Mouse (Mus musculus): ENCODE measurements around the gene Gzmk. TPM values are rescaled to one million over a fixed set of nuclear protein-coding genes. Genes with fewer than 3 reads are reported as not detected.

Gene Gzmk
- polyA plus RNA-seq, 1 experiment from 2014 or later, result not detected

DNA sequence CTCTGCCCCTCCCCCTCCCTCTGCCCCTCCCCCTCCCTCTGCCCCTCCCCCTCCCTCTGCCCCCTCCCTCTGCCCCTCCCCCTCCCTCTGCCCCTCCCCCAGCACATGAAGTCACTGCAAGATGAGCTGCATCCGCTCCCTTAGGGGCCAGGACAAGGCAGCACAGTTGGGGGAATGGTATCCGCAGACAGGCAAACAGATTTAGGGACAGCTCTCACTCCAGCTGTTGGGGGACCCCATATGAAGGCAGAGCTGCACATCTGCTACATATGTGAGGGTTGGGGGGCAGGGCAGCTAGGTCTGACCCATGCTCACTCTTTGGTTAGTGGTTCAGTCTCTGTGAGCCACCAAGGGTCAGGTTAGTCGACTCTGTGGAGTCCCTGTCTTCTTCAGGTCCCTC lies 26.4 kb downstream of the Gzmk start:
- no peak overlapping the region for H3K27ac ChIP-seq (ENCODE audit: low read depth, low read length)
- H3K4me1 ChIP-seq (replicated peaks; ENCODE audit: control insufficient read depth, insufficient read depth, low read length), result no peaks in the 10 kb centered on the region
- no peaks in the 10 kb centered on the region for H3K36me3 ChIP-seq (ENCODE audit: control insufficient read depth, insufficient read depth)
- no peak for TF ChIP-seq CTCF (IDR thresholded peaks at IDR 0.05; ENCODE audit: low read depth)
- no peak overlapping the region for H3K4me2 ChIP-seq (replicated peaks; ENCODE audit: low read depth)
- H3K9me3 ChIP-seq (ENCODE audit: control insufficient read depth), result no peaks in the 10 kb centered on the region
- H3K9ac ChIP-seq (ENCODE audit: low read depth, low read length), result no peak overlapping the region
- no peaks in the 10 kb centered on the region for H3K27me3 ChIP-seq (replicated peaks; ENCODE audit: control insufficient read depth, insufficient read depth, low read length)
- WGBS, result 78% methylated on average over 3 of the region's 3 CpGs
- no peak overlapping the region for H3K4me3 ChIP-seq (ENCODE audit: low read depth, low read length)
- ATAC-seq, result no peak

DNA sequence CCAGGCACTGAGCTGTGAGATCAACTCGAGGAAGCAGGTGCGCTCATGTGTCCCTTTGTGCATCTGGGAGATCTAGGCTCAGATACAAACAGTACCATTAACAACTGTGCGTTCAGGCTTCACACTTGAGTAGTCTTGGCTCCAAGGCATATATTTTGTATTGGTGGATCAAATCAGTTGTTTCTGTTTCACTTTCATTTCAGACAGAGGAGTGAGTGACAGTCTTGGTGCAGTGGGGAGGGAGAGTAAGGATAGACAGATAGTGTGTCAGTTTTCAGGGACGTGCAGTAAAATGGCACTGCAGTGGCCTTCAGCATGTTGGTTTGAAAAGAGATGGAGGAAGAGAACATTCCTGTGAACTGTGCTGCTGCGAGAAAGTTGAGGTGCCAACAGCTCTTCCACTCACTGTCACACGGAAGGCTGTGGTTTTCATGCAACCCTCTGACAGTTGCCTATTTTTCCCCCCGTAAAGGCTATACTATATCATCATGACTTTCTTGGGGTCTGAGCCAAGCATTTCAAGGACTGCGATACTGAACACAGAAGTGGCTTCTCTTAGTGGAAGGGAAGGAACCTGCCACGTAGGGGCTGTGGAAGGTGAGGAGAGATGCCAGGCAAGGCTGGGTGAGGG lies 27.7 kb downstream of the Gzmk start:
- Histone ChIP-seq H3K9ac (ENCODE audit: low read depth, low read length) (no peak overlapping the region), H3K4me1 (replicated peaks; ENCODE audit: control insufficient read depth, insufficient read depth, low read length) (no peaks in the 10 kb centered on the region), H3K27me3 (replicated peaks; ENCODE audit: control insufficient read depth, insufficient read depth, low read length) (no peaks in the 10 kb centered on the region), H3K27ac (ENCODE audit: low read depth, low read length) (no peak overlapping the region), H3K9me3 (ENCODE audit: control insufficient read depth) (no peaks in the 10 kb centered on the region), H3K4me2 (replicated peaks; ENCODE audit: low read depth) (no peak overlapping the region), H3K4me3 (ENCODE audit: low read depth, low read length) (no peak overlapping the region), H3K36me3 (ENCODE audit: control insufficient read depth, insufficient read depth) (no peaks in the 10 kb centered on the region)
- ATAC-seq, result no peak
- WGBS, result 84% methylated on average over 9 of the region's 9 CpGs
- no peak for TF ChIP-seq CTCF (IDR thresholded peaks at IDR 0.05; ENCODE audit: low read depth)

DNA sequence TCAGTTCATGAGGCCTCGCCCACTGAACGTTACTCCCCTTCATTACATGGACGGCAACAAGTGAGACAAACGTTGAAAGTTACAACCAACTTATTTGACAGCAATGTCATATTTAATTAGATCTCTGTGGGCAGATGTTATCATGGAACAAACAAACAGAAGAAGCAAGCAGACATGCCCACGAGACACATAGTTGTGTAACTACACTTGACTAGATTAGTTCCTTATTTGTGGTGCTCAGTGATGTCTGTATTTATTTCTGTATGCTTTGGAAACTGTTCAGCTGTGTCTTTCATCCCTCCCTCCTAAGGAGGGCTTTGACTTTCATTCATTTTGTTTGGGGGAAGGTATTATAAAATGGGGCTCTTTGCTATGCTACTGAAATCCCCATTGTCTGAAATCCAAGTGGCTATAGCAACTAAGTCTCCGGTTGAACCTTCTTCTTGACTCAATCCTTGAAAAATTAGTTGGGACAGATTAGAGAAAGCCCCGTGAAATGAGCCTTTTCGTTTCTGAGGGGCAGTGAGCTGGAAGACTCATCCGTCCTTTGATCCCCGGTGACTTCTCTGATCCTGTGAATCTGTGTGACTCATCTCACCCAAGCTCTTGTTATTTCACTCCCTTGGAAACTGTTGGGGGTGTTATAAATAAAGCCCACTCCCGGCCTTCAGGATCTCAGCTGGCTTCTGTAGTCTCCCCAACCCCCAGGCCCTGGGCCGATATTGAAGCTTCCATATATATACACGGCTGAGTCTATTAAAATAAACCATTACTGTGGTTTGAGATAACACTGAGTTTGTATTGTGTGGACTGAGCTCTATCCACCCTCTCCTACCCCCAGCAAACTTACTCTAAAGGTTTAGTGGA lies 28.7 kb downstream of the Gzmk start:
- H3K4me2 ChIP-seq (replicated peaks; ENCODE audit: low read depth), result no peak overlapping the region
- no peaks in the 10 kb centered on the region for H3K27me3 ChIP-seq (replicated peaks; ENCODE audit: control insufficient read depth, insufficient read depth, low read length)
- H3K27ac ChIP-seq (ENCODE audit: low read depth, low read length), result no peak overlapping the region
- no peaks in the 10 kb centered on the region for H3K9me3 ChIP-seq (ENCODE audit: control insufficient read depth)
- 72% methylated on average over 13 of the region's 13 CpGs for WGBS
- no peak overlapping the region for H3K4me3 ChIP-seq (ENCODE audit: low read depth, low read length)
- no peak overlapping the region for H3K9ac ChIP-seq (ENCODE audit: low read depth, low read length)
- H3K36me3 ChIP-seq (ENCODE audit: control insufficient read depth, insufficient read depth), result no peaks in the 10 kb centered on the region
- ATAC-seq, result no peak
- no peaks in the 10 kb centered on the region for H3K4me1 ChIP-seq (replicated peaks; ENCODE audit: control insufficient read depth, insufficient read depth, low read length)
- TF ChIP-seq CTCF (IDR thresholded peaks at IDR 0.05; ENCODE audit: low read depth), result no peak

DNA sequence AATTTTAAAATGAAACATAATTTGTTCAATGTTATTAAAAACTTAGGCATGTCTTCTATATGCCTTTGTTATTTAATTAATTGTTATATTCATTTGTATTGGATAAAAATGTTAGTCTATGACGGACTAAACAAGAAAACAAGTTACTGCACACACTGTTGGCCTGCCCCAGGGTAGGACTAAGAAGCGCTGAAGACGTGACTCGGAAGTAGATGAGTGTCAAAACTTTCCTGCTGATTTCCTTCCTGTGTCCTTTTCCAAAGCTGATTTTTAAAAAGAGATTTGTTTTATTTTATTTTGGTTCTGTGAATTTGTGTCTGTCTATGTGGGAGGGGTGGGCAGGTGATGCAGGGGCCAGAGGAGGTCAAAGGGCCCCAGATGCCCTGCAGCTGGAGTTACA lies 42.0 kb downstream of the Gzmk start:
- ATAC-seq, result no peak
- 87% methylated on average over 4 of the region's 4 CpGs for WGBS
- Histone ChIP-seq H3K27ac (ENCODE audit: low read depth, low read length) (no peak overlapping the region), H3K9ac (ENCODE audit: low read depth, low read length) (no peak overlapping the region), H3K4me2 (replicated peaks; ENCODE audit: low read depth) (no peak overlapping the region), H3K9me3 (ENCODE audit: control insufficient read depth) (no peaks in the 10 kb centered on the region), H3K4me1 (replicated peaks; ENCODE audit: control insufficient read depth, insufficient read depth, low read length) (no peaks in the 10 kb centered on the region), H3K27me3 (replicated peaks; ENCODE audit: control insufficient read depth, insufficient read depth, low read length) (no peaks in the 10 kb centered on the region), H3K36me3 (ENCODE audit: control insufficient read depth, insufficient read depth) (no peaks in the 10 kb centered on the region), H3K4me3 (ENCODE audit: low read depth, low read length) (no peak overlapping the region)
- no peak for TF ChIP-seq CTCF (IDR thresholded peaks at IDR 0.05; ENCODE audit: low read depth)

DNA sequence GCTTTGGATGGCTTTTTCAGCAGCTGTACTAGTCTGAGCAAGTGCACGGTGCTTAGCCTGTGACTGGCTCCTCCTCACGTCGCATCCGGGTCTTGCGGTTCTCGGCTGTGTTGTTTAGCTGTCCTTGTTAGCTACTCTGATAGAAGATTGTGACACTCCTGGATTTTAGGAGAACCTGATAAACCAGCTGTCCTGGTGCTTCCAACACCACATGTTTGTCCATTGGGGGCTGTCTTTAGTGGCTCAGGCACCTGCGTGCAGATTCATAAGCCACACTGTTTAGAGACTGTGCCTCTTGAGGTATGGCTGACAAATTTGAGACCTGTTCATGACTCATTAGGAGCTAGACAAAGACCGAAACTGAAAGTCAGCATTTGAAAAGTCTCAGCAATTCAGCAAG lies 42.4 kb downstream of the Gzmk start:
- ATAC-seq, result no peak
- Histone ChIP-seq H3K27ac (ENCODE audit: low read depth, low read length) (no peak overlapping the region), H3K4me2 (replicated peaks; ENCODE audit: low read depth) (no peak overlapping the region), H3K36me3 (ENCODE audit: control insufficient read depth, insufficient read depth) (no peaks in the 10 kb centered on the region), H3K4me3 (ENCODE audit: low read depth, low read length) (no peak overlapping the region), H3K27me3 (replicated peaks; ENCODE audit: control insufficient read depth, insufficient read depth, low read length) (no peaks in the 10 kb centered on the region), H3K9ac (ENCODE audit: low read depth, low read length) (no peak overlapping the region), H3K9me3 (ENCODE audit: control insufficient read depth) (no peaks in the 10 kb centered on the region), H3K4me1 (replicated peaks; ENCODE audit: control insufficient read depth, insufficient read depth, low read length) (no peaks in the 10 kb centered on the region)
- TF ChIP-seq CTCF (IDR thresholded peaks at IDR 0.05; ENCODE audit: low read depth), result no peak
- WGBS, result 83% methylated on average over 8 of the region's 8 CpGs

DNA sequence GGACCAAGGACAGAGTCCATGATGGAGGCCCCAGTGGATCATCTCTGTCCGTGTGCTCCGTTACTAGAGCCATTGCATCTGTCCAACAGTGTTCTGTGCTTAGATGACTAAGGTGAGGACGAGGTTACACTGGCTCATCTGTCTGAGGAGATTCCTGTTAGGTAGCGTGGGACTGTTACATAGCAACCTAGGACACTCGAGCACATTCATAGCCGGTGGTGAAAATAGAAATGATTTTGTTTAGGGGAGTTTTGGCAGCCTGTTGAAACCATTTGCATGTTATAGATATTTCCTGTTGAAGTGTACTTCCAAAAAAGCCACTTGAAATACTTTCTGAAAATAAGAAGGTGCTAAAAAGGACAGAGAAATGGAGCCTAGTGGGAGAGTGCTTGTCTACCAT lies 51.5 kb downstream of the Gzmk start:
- ATAC-seq, result no peak
- 76% methylated on average over 6 of the region's 6 CpGs for WGBS
- Histone ChIP-seq H3K4me3 (ENCODE audit: low read depth, low read length) (no peak overlapping the region), H3K9ac (ENCODE audit: low read depth, low read length) (no peak overlapping the region), H3K27me3 (replicated peaks; ENCODE audit: control insufficient read depth, insufficient read depth, low read length) (no peaks in the 10 kb centered on the region), H3K27ac (ENCODE audit: low read depth, low read length) (no peak overlapping the region), H3K36me3 (ENCODE audit: control insufficient read depth, insufficient read depth) (no peaks in the 10 kb centered on the region), H3K4me1 (replicated peaks; ENCODE audit: control insufficient read depth, insufficient read depth, low read length) (no peaks in the 10 kb centered on the region), H3K9me3 (ENCODE audit: control insufficient read depth) (no peaks in the 10 kb centered on the region), H3K4me2 (replicated peaks; ENCODE audit: low read depth) (no peak overlapping the region)
- TF ChIP-seq CTCF (IDR thresholded peaks at IDR 0.05; ENCODE audit: low read depth), result no peak
